Mouse (Mus musculus) myocyte (in vitro differentiated cells): ENCODE measurements at regions not wholly inside any gene's neighbourhood (a gene's known extent, or its start where the extent isn't known, plus 50 kb on each side); places are given as distances from the start of the nearest gene placed in this dataset.

Experiments
- CEBPB ChIP-seq: IDR thresholded peaks from 2 replicates; pipeline ENCODE4 v1.6.1; 2011; ENCODE audit warnings: mild to moderate bottlenecking, moderate library complexity; ENCODE audit not compliant: poor library complexity, insufficient read depth, severe bottlenecking
- E2F4 ChIP-seq: IDR thresholded peaks from one replicate; pipeline ENCODE4 v1.6.1; 2011; ENCODE audit warnings: mild to moderate bottlenecking, control low read depth, moderate library complexity; ENCODE audit not compliant: insufficient read depth
- MAX ChIP-seq: IDR thresholded peaks from one replicate; pipeline ENCODE4 v1.6.1; 2011; ENCODE audit warnings: low read depth, mild to moderate bottlenecking, control low read depth
- MYOD1 ChIP-seq, 3 experiments: IDR thresholded peaks; one replicate each; pipeline ENCODE4 v1.6.1; 2011; ENCODE audit warnings: control low read depth in 2 of 3, low read depth in 2 of 3, mild to moderate bottlenecking in 2 of 3, moderate library complexity in 1 of 3; ENCODE audit not compliant: insufficient read length in 2 of 3, control insufficient read depth in 1 of 3
- MYOG ChIP-seq, 3 experiments: IDR thresholded peaks; one replicate each; pipeline ENCODE4 v1.6.1; 2011; ENCODE audit warnings: control low read depth in 2 of 3, low read depth in 2 of 3, mild to moderate bottlenecking in 2 of 3; ENCODE audit not compliant: insufficient read length in 2 of 3, control insufficient read depth in 1 of 3, insufficient read depth in 1 of 3
- POLR2A ChIP-seq: IDR thresholded peaks from one replicate; pipeline ENCODE4 v1.6.1; 2011; ENCODE audit warnings: low read depth, mild to moderate bottlenecking, control low read depth, moderate library complexity; ENCODE audit not compliant: insufficient read length
- SRF ChIP-seq: IDR thresholded peaks from one replicate; pipeline ENCODE4 v1.6.1; 2011; ENCODE audit warnings: low read depth; ENCODE audit not compliant: control insufficient read depth, insufficient read length
- TCF12 ChIP-seq: IDR thresholded peaks from one replicate; pipeline ENCODE4 v1.6.1; 2011; ENCODE audit warnings: mild to moderate bottlenecking, control low read depth; ENCODE audit not compliant: poor library complexity, insufficient read depth, severe bottlenecking
- TCF3 ChIP-seq: IDR thresholded peaks from one replicate; pipeline ENCODE4 v1.6.1; 2011; ENCODE audit warnings: low read depth, control low read depth; ENCODE audit not compliant: insufficient read length
- USF1 ChIP-seq: IDR thresholded peaks from one replicate; pipeline ENCODE4 v1.6.1; 2011; ENCODE audit warnings: low read depth, mild to moderate bottlenecking, control low read depth, moderate library complexity

DNA sequence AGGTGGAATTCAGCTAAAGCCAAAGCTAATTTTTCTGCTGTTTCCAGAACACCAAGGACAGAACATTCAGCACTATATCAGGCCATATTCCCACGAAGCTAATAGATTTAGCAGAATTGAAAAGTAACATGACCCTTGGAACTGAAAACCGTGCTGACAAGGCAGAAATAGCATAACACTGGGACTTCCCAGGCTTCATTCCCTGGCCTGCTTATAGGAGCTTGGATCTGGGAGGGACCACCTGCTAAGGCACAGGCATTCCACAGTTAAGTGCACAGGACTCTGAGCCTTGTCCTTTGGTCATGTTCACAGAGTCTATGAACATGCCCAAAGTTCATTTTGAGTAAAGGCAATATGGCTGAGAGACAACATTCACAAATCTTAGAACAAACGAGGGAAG is 902.8 kb downstream of the Flrt2 start:
- TF ChIP-seq USF1: no peak
- no peak for TF ChIP-seq POLR2A
- TF ChIP-seq CEBPB: no peak
- TF ChIP-seq MAX: no peak
- TF ChIP-seq MYOD1 (IDR thresholded peaks at IDR 0.05; ENCODE audit: control insufficient read depth in 1 of 3, insufficient read length in 2 of 3, low read depth in 2 of 3): no peak
- TF ChIP-seq SRF: no peak
- TF ChIP-seq MYOG (IDR thresholded peaks at IDR 0.05; ENCODE audit: control insufficient read depth in 1 of 3, insufficient read depth in 1 of 3, insufficient read length in 2 of 3, low read depth in 2 of 3): no peak
- no peak for TF ChIP-seq TCF12
- no peak for TF ChIP-seq TCF3
- no peak for TF ChIP-seq E2F4
